Mouse (Mus musculus) thymus, postnatal 4 days (tissue): ENCODE data around the gene Apoh.

Source experiments
- DNase-seq: peaks from one replicate; pipeline ENCODE4 v3.0.0; 2021

Apoh gene

GRCm38 (mm10) chr11:108384920-108385665 is 41.9 kb downstream of the Apoh start:
- DNase-seq, result no peak

GRCm38 (mm10) chr11:108385666-108386024 is 42.5 kb downstream of the Apoh start:
- no peak for DNase-seq

- DNase-seq, result no peak
These were observed 51.9 kb downstream of the Apoh start for GRCm38 (mm10) chr11:108395061-108395460.

GRCm38 (mm10) chr11:108396076-108396829 is 53.1 kb downstream of the Apoh start:
- no peak for DNase-seq

GRCm38 (mm10) chr11:108409876-108410644 is 66.9 kb downstream of the Apoh start:
- no peak for DNase-seq

- no peak for DNase-seq
These were observed 73.2 kb downstream of the Apoh start for GRCm38 (mm10) chr11:108416360-108416759.

- DNase-seq, result no peak
These were observed 75.4 kb downstream of the Apoh start for GRCm38 (mm10) chr11:108418540-108418939.

- DNase-seq, result no peak
These were observed 76.1 kb downstream of the Apoh start for GRCm38 (mm10) chr11:108419242-108419641.

- DNase-seq, result no peak
These were observed 77.6 kb downstream of the Apoh start for GRCm38 (mm10) chr11:108420751-108421150.

- no peak for DNase-seq
These were observed 80.1 kb downstream of the Apoh start for GRCm38 (mm10) chr11:108423221-108423620.

- no peak for DNase-seq
These were observed 81.0 kb downstream of the Apoh start for GRCm38 (mm10) chr11:108424111-108424510.

- peak; percentile 92 for DNase-seq
These were observed 81.9 kb downstream of the Apoh start, which contains the start of gene Cep112 for GRCm38 (mm10) chr11:108424889-108425591. Gene Cep112, plus strand, starts transcription at chr11:108425192.

GRCm38 (mm10) chr11:108425592-108425921 is 82.4 kb downstream of the Apoh start:
- DNase-seq, result no peak

- no peak for DNase-seq
These were observed 82.9 kb downstream of the Apoh start for GRCm38 (mm10) chr11:108426086-108426485.

- no peak for DNase-seq
These were observed 84.0 kb downstream of the Apoh start for GRCm38 (mm10) chr11:108427191-108427590.

GRCm38 (mm10) chr11:108429076-108429475 is 85.9 kb downstream of the Apoh start:
- DNase-seq, result no peak

GRCm38 (mm10) chr11:108443893-108444563 is 100.9 kb downstream of the Apoh start:
- DNase-seq, result no peak

GRCm38 (mm10) chr11:108447148-108447547 is 104.0 kb downstream of the Apoh start:
- peak; percentile 59 for DNase-seq

- DNase-seq, result peak; percentile 86
These were observed 106.7 kb downstream of the Apoh start for GRCm38 (mm10) chr11:108449811-108450210.

GRCm38 (mm10) chr11:108459599-108459998 is 116.4 kb downstream of the Apoh start:
- no peak for DNase-seq
